Mouse (Mus musculus) c-Kit-positive CD71-negative TER-119-negative erythroid progenitor cells, embryonic 14.5 days (primary cell): Measurements from ENCODE around the gene Rab3gap1.

ENCODE experiments used
- DNase-seq: peaks from one replicate; pipeline ENCODE4 v3.0.0-alpha.2; 2013; ENCODE audit warnings: low read depth

Rab3gap1 gene

DNA sequence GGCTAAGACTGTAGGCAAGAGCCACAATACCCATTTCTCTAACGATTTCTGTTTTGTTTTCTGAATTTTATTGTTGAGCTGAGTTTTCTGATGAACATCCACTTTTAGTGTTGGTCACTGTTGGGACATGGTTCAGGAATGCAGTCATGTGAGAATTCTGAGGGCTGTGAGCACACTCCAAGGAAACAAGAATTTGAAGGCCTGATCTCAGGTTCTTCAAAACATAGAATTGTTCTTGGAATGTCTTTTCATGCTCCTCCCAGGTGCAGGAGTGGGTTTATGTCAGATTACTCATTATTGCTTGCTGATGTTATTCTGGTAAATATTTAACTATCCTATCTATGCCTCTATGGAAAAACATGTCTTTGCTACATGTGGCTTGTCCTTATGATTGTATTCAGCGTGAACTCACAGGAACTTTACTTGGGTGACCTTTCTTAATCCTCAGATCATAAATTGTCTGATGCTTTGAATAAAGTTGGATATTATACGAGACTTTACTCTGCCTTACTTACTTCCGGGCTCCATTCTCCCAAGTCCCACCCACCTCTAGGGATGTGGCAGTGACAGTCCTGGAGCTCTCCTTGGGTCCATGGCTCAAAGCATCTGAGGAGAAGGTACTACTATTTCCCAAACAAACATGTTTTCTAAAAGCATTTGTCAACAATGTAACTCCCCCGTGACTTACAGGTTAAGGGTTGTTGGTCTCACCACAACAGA is 114.9 kb downstream of the Rab3gap1 start:
- no peak for DNase-seq

GRCm38 (mm10) chr1:127985391-127985790 is 116.8 kb downstream of the Rab3gap1 start:
- DNase-seq = no peak

DNA sequence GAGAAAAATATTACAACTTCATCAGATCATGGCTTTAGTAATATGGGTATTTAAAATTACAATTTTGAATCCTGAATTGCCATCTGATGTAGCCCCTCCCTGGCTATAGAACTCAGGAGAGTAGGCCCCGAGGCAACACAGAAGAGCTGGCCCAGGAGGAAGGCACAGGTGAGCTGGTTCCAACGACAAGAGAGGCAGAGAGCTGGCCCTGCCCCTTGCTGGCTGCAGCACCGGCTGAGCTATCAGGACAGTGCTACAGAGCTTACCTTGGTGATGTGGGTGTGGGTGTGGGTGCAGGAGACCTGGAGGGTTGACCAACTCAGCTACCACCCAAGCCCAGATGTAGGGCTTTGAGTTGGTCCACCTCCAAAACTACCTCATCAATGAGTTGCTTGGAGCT is 119.7 kb downstream of the Rab3gap1 start:
- DNase-seq = no peak

GRCm38 (mm10) chr1:127989387-127989786 is 120.8 kb downstream of the Rab3gap1 start:
- no peak for DNase-seq

DNA sequence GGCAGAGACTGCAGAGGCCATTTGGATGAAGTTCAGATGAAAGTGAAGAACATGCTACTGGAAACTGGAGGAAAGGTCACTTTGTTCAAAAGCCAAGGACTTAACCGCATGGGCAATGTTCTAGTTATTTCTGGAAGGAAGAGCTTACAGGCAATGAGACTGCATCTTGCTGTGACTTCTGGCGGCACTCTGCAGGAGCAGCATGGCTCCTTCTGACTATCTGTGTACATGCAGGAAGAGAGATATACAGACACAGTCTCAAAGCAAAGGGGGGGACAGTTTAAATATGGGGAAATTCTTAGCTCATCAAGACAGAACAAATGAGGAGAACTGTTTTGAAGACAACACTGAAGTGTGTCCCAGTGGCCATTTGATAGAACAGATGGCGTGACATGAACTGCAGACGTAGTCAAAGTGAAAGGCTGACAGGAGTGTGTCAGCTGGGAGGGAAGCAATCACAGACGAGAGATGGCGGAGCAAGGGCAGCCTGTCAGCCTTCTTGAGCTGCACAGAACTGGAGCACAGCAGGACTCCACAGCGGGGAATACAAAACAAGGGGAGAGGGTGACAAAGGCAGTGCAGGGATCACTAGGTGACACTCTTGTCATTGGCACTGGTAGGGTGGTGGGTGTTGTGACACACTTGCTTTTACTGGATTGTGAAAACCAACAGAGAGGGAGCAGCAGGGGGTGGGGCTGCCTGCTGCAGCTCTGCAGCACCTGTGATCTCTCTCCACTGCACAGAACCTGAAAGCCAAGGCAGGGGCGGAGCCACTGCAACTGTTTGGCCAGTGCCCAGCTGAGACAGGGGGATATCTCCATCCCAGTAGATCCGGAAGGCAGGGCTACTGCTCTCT is 121.5 kb downstream of the Rab3gap1 start:
- no peak for DNase-seq
